ENCODE assay signal across 17 mouse cellular contexts in the genomic region with DNA sequence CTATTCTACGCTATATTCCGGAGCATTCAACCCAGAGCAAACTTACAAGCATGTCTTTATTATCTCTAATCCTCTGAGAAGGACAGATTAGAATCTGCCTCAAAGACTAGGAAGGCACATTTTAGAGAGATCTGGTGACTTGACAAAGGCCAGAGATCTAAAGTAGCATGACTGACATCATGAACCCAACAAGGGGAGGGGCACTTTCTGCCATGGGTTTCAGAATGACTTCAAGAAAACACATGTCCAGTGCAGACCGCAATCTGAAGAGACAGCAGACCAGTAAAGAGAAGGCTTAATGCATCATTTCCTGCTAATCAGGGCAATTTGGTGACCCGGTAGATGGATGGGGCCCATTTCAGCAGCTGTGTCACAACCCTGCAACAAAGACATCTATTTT.
DNase-seq lines count a peak whose midpoint lies in the region; ATAC-seq and TF ChIP-seq lines count a peak whose summit lies in the region.
"Had no signal": no experiment of that assay in that cellular context is flagged by ENCODE, and none has a peak within 500 bp of the region (broad histone marks: within the 10 kb centered on the region; RNA-seq: fewer than 3 reads in every experiment).

No protein-coding gene starts in this region.

- no peak for TF ChIP-seq CTCF in layer of hippocampus, adult 2 months (conservative IDR thresholded peaks at IDR 0.05)

- peaks cover 23% of the 10 kb centered on the region for H3K36me3 ChIP-seq in neural tube, embryonic 15.5 days

- no peak for ATAC-seq in neural tube, embryonic 15.5 days (ENCODE audit: low FRiP score)
- ATAC-seq: activated CD4-positive, CD25-positive, alpha-beta regulatory T cell, adult 4 months had no signal

- no peaks in the 10 kb centered on the region for H3K27me3 ChIP-seq in neural tube, embryonic 15.5 days (replicated peaks)
- H3K27me3 ChIP-seq: forebrain, embryonic 13.5 days; heart, embryonic 13.5 days; hindbrain, embryonic 13.5 days; intestine, embryonic 15.5 days had no signal

- H3K27ac ChIP-seq in layer of hippocampus, adult 2 months = peak overlapping the region; percentile 74
- peak overlapping the region; percentile 20; the same call in 1 of the 2 replicates for H3K27ac ChIP-seq in neural tube, embryonic 15.5 days (replicated peaks)
- H3K27ac ChIP-seq: forebrain, embryonic 10.5 days; heart, adult 2 months; heart, embryonic 10.5 days; heart, embryonic 13.5 days; intestine, embryonic 15.5 days had no signal

- H3K4me1 ChIP-seq in neural tube, embryonic 15.5 days = peaks cover 20% of the 10 kb centered on the region
- H3K4me1 ChIP-seq: forebrain, embryonic 10.5 days; intestine, embryonic 15.5 days had no signal

- H3K9me3 ChIP-seq in neural tube, embryonic 15.5 days (replicated peaks) = no peaks in the 10 kb centered on the region
- H3K9me3 ChIP-seq: forebrain, embryonic 10.5 days; forebrain, embryonic 13.5 days; heart, embryonic 10.5 days; heart, embryonic 13.5 days; hindbrain, embryonic 13.5 days; intestine, embryonic 15.5 days had no signal

- no peak overlapping the region for H3K4me3 ChIP-seq in layer of hippocampus, adult 2 months
- no peak overlapping the region for H3K4me3 ChIP-seq in neural tube, embryonic 15.5 days (replicated peaks)
- H3K4me3 ChIP-seq: forebrain, embryonic 10.5 days; forebrain, embryonic 13.5 days; heart, adult 2 months; heart, embryonic 10.5 days; heart, embryonic 13.5 days; hindbrain, embryonic 13.5 days; intestine, embryonic 15.5 days had no signal

- intact Hi-C loops in heart, postnatal 10 days (cut with DNase I) = no loop called here

- WGBS in neural tube, embryonic 15.5 days = 84% methylated on average over 4 of the region's 4 CpGs

- no peak overlapping the region for H3K9ac ChIP-seq in neural tube, embryonic 15.5 days (replicated peaks)
- H3K9ac ChIP-seq: forebrain, embryonic 13.5 days; heart, embryonic 13.5 days; hindbrain, embryonic 13.5 days; intestine, embryonic 15.5 days had no signal

- no peak overlapping the region for H3K4me2 ChIP-seq in neural tube, embryonic 15.5 days
- H3K4me2 ChIP-seq: forebrain, embryonic 13.5 days; heart, embryonic 13.5 days; hindbrain, embryonic 13.5 days; intestine, embryonic 15.5 days had no signal

- peak; percentile 57 for DNase-seq in heart, adult 11 months
- DNase-seq in heart, postnatal 10 days = no peak
- no peak for DNase-seq in layer of hippocampus, adult 2 months (ENCODE audit: low spot score in 2 of 2)
- no peak for DNase-seq in layer of hippocampus, adult 11-12 months (ENCODE audit: low spot score)
- DNase-seq in neural tube, embryonic 10.5 days (ENCODE audit: extremely low spot score, low spot score) = no peak
- DNase-seq in MN1 (ENCODE audit: low spot score) = peak; percentile 60
- DNase-seq: B cell, adult 2 months; gastrocnemius, postnatal 25 days had no signal

Comparison
In these comparisons a context has a peak if more than half of its experiments do, and no peak if none do; other contexts are left out.
1. DNase-seq: peak in heart, adult 11 months (single experiment) and MN1 (single experiment); none in heart, postnatal 10 days (0 of 2), layer of hippocampus, adult 2 months (0 of 2), layer of hippocampus, adult 11-12 months (single experiment) and neural tube, embryonic 10.5 days (single experiment).